Mouse (Mus musculus): ENCODE measurements at regions not wholly inside any gene's neighbourhood (a gene's known extent, or its start where the extent isn't known, plus 50 kb on each side); places are given as distances from the start of the nearest gene placed in this dataset.

DNA sequence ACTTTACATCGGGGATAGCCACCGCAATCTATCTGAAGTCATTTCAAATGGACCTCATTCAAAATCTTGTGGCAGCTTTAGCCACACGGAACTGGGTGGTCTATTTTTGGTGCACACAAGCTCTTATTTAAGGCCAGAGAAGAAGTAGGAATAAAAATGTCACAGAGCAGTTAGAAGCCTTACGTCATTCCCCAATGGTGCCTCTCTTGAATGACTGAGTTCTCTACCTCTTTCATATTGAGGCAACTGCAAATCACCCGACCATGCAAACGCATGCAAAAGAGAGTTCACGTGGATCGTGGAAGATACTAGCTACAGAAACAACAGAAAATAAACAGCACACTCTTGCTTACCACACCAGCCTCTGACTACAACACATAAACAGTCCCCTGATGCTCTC, 62.3 kb upstream of the Nphp3 start:
- DNase-seq (ENCODE audit: low spot score) (no peak), ATAC-seq (no peak)
- Histone ChIP-seq H3K4me3 (ENCODE audit: low read length) (no peak overlapping the region), H3K27me3 (ENCODE audit: insufficient read depth, low read length) (no peaks in the 10 kb centered on the region), H3K27ac (no peak overlapping the region), H3K4me2 (ENCODE audit: low read depth, low read length) (no peak overlapping the region), H3K9me3 (ENCODE audit: low read length) (0 out of 2 replicates have a peak, but pooled peaks cover 3% of the 10 kb centered on the region), H3K36me3 (ENCODE audit: insufficient read depth, low read length) (no peaks in the 10 kb centered on the region), H3K9ac (replicated peaks; ENCODE audit: low read length) (no peak overlapping the region), H3K4me1 (ENCODE audit: insufficient read depth, low read length) (no peaks in the 10 kb centered on the region)
- 80% methylated on average over 8 of the region's 8 CpGs for WGBS
- no peak for TF ChIP-seq CTCF (IDR thresholded peaks at IDR 0.05; ENCODE audit: low read depth)

DNA sequence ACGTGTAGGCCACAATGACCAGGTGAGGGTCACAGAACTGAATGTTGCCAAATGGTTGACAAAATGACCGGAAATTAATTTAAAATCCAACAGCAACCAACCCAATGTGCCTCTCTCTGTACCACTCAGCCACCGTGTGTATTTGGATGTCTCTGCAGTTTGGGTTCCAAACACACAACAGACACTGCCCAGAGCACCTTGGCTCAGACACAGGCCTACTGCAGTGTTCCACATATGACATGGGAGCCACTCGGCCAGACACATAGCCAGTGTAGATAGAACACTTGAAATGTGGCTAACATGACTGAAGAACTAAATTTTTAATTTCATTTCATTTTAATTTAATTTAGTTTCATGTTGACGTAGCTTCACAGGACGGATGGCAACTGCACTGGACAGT, 61.8 kb upstream of the Nphp3 start:
- Histone ChIP-seq H3K36me3 (ENCODE audit: insufficient read depth, low read length) (no peaks in the 10 kb centered on the region), H3K27ac (no peak overlapping the region), H3K4me1 (ENCODE audit: insufficient read depth, low read length) (no peaks in the 10 kb centered on the region)

DNA sequence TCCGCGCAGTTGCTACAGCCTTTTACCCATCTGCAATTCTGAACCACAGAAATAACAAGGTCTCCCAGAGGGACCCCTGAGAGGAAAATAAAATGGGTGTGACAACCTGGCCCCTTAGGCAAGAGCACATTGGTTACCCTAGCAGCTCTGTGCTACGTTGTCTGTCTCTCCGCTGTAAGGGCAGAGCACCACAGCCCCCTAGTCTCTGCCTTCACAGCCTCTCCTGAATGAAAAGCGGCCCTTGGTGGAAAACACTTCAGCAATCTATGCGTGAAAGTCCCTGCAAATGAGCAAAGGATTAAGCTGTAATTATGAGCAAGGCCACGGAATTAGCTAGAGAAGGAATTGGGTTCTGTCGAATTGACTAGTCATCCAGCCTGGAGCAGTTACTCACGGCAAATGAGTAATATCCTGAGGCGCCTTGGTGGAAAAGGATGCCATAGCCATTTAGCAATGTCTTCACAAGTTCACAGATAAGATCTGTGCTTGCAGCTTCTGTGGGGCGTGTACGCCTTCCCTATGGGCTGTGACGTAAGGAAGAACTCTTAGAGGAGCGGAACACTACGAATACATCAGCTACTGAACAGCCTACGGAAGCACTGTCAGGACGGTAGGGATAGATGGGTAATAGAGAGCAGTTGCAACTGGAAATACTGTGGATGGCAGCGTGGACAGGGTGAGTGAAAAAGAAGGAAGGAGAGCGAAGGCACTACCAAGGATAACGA, 61.0 kb upstream of the Nphp3 start:
- no peaks in the 10 kb centered on the region for H3K4me1 ChIP-seq (ENCODE audit: insufficient read depth, low read length)
- DNase-seq (ENCODE audit: low spot score) (peak; percentile 6), ATAC-seq (no peak)
- WGBS, result 77% methylated on average over 20 of the region's 20 CpGs
- no peak overlapping the region for H3K9ac ChIP-seq (replicated peaks; ENCODE audit: low read length)
- no peaks in the 10 kb centered on the region for H3K27me3 ChIP-seq (ENCODE audit: insufficient read depth, low read length)
- no peak overlapping the region for H3K4me2 ChIP-seq (ENCODE audit: low read depth, low read length)
- H3K9me3 ChIP-seq (ENCODE audit: low read length), result 0 out of 2 replicates have a peak, but pooled peaks cover 3% of the 10 kb centered on the region
- H3K4me3 ChIP-seq (ENCODE audit: low read length), result no peak overlapping the region
- no peak for TF ChIP-seq CTCF (IDR thresholded peaks at IDR 0.05; ENCODE audit: low read depth)
- H3K27ac ChIP-seq, result no peak overlapping the region
- no peaks in the 10 kb centered on the region for H3K36me3 ChIP-seq (ENCODE audit: insufficient read depth, low read length)

More for the DNA sequence above, 61.8 kb upstream of the Nphp3 start:
- WGBS, result 87% methylated on average over 6 of the region's 6 CpGs
- ATAC-seq, result no peak
- H3K9me3 ChIP-seq (ENCODE audit: low read length), result 0 out of 2 replicates have a peak, but pooled peaks cover 3% of the 10 kb centered on the region
- DNase-seq (ENCODE audit: low spot score), result no peak
- no peak overlapping the region for H3K4me2 ChIP-seq (ENCODE audit: low read depth, low read length)
- no peak for TF ChIP-seq CTCF (IDR thresholded peaks at IDR 0.05; ENCODE audit: low read depth)
- no peak overlapping the region for H3K4me3 ChIP-seq (ENCODE audit: low read length)
- no peak overlapping the region for H3K9ac ChIP-seq (replicated peaks; ENCODE audit: low read length)
- H3K27me3 ChIP-seq (ENCODE audit: insufficient read depth, low read length), result no peaks in the 10 kb centered on the region

DNA sequence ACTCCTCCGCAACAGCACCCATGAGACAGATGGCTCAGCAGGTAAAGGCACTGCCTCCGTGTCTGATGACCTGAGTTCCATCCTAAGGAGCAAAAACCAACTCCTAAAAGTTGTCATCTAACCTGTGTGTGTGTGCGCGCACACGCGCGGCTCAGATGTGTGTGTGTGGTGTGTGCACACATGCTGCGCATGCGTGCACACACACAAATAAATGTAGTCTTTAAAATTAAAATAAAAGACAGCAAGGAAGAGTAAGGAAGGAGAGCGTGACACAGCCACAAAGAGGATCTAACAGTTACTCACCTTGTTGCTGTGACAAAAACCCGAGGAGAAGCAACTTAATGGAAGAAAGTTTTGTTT, 60.5 kb upstream of the Nphp3 start:
- 95% methylated on average over 11 of the region's 11 CpGs for whole genome bisulfite sequencing
- DNase-seq (ENCODE audit: low spot score), result no peak
- no peaks in the 10 kb centered on the region for H3K36me3 ChIP-seq (ENCODE audit: insufficient read depth, low read length)
- no peak for ATAC-seq
- H3K27me3 ChIP-seq (ENCODE audit: insufficient read depth, low read length), result no peaks in the 10 kb centered on the region
- H3K9me3 ChIP-seq (ENCODE audit: low read length), result 0 out of 2 replicates have a peak, but pooled peaks cover 3% of the 10 kb centered on the region
- no peak for TF ChIP-seq CTCF (IDR thresholded peaks at IDR 0.05; ENCODE audit: low read depth)
- H3K4me3 ChIP-seq (ENCODE audit: low read length), result no peak overlapping the region
- no peak overlapping the region for H3K9ac ChIP-seq (replicated peaks; ENCODE audit: low read length)
- no peaks in the 10 kb centered on the region for H3K4me1 ChIP-seq (ENCODE audit: insufficient read depth, low read length)
- H3K4me2 ChIP-seq (ENCODE audit: low read depth, low read length), result no peak overlapping the region
- H3K27ac ChIP-seq, result no peak overlapping the region

DNA sequence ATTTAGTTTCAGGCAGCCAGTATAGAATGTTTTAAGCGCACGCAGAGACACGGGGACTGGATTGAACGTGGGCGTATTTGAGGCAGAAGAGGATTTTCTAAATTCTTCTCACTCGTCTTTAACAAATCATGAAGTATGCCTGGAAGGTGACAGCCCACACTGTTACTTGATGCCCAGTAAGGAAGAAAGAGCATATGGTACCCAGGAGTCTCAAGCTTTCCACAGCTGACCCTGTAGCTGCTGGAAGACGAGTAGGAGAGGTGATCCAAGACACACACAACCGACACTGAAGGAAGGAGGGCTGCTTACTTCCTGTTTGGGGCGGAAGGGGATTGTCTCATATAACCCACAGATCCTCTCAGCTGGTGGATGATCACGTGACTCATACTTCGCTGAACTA, 56.9 kb upstream of the Nphp3 start:
- TF ChIP-seq CTCF (IDR thresholded peaks at IDR 0.05; ENCODE audit: low read depth), result no peak
- ATAC-seq, result no peak
- Histone ChIP-seq H3K4me1 (ENCODE audit: insufficient read depth, low read length) (no peaks in the 10 kb centered on the region), H3K27me3 (ENCODE audit: insufficient read depth, low read length) (no peaks in the 10 kb centered on the region), H3K4me3 (ENCODE audit: low read length) (no peak overlapping the region), H3K9ac (replicated peaks; ENCODE audit: low read length) (no peak overlapping the region), H3K9me3 (ENCODE audit: low read length) (0 out of 2 replicates have a peak, but pooled peaks cover 3% of the 10 kb centered on the region), H3K36me3 (ENCODE audit: insufficient read depth, low read length) (no peaks in the 10 kb centered on the region), H3K27ac (no peak overlapping the region), H3K4me2 (ENCODE audit: low read depth, low read length) (no peak overlapping the region)
- DNase-seq (ENCODE audit: low spot score), result no peak
- 90% methylated on average over 11 of the region's 11 CpGs for WGBS

DNA sequence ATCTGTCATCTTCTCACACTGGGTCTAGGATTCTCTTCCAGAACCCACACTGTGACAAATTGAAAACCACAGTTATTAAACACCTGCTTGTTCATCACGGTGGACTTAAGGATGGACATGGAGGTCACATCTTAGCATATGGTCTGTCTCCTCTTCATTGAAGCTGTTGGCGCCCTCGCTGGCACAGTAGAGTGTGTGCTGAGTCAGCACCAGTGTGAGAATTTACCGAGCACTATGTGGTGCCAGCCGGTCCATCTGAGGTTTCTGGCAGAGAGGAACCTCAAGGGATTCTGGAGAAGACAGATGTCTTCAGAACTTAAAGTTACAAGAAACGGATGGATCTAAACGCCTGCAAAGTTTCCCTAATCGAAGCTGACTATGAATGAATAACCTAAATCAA, 50.5 kb upstream of the Nphp3 start:
- no peaks in the 10 kb centered on the region for H3K27me3 ChIP-seq (ENCODE audit: insufficient read depth, low read length)
- no peak overlapping the region for H3K4me2 ChIP-seq (ENCODE audit: low read depth, low read length)
- H3K9ac ChIP-seq (replicated peaks; ENCODE audit: low read length), result no peak overlapping the region
- no peak for TF ChIP-seq CTCF (IDR thresholded peaks at IDR 0.05; ENCODE audit: low read depth)
- no peak for DNase-seq (ENCODE audit: low spot score)
- WGBS, result 81% methylated on average over 8 of the region's 8 CpGs
- ATAC-seq, result no peak
- H3K4me1 ChIP-seq (ENCODE audit: insufficient read depth, low read length), result no peaks in the 10 kb centered on the region
- no peaks in the 10 kb centered on the region for H3K9me3 ChIP-seq (ENCODE audit: low read length)
- no peaks in the 10 kb centered on the region for H3K36me3 ChIP-seq (ENCODE audit: insufficient read depth, low read length)
- no peak overlapping the region for H3K4me3 ChIP-seq (ENCODE audit: low read length)
- no peak overlapping the region for H3K27ac ChIP-seq

All from hindbrain, postnatal 0 days (tissue).